8 mouse cellular contexts compared by ENCODE assay signal in the genomic region with DNA sequence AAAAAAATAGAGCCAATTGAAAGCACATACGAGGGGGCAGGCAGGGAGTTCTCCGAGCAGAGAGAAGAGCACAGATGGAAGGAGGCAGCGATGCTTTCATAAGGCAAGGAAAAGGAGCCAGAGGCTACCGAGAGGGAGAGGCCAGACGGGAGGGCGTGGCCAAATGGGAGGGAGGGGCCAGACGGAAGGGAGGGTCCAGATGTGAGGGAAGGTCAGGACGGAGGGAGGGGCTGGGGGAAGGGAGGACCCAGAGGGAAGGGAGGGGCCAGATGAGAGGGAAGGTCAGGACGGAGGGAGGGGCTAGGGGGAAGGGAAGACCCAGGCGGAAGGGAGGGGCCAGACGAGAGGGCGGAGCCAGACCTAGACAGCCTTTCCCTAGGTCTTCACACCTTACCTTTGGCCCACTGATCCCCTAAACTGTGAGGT. TPM values are rescaled to one million over a fixed set of nuclear protein-coding genes. Genes with fewer than 3 reads are reported as not detected.
A peak's percentile ranks its signal among the peaks of the same experiment; 100 is the strongest.
DNase-seq lines count a peak whose midpoint lies in the region; ATAC-seq lines count a peak whose summit lies in the region.

No protein-coding gene starts in this region.

- no peaks in the 10 kb centered on the region for H3K9me3 ChIP-seq in midbrain, embryonic 10.5 days (replicated peaks)
- H3K9me3 ChIP-seq in midbrain, embryonic 15.5 days: no peaks in the 10 kb centered on the region

- no peaks in the 10 kb centered on the region for H3K36me3 ChIP-seq in midbrain, embryonic 10.5 days
- H3K36me3 ChIP-seq in midbrain, embryonic 15.5 days (replicated peaks): no peaks in the 10 kb centered on the region

- DNase-seq in midbrain, embryonic 10.5 days (ENCODE audit: low spot score): peak; percentile 77
- DNase-seq in adrenal gland, postnatal 36 days: peak; percentile 58 to 85
- peak; percentile 76 for DNase-seq in gastrocnemius, postnatal 14 days
- DNase-seq in kidney, postnatal 10 days: peak; percentile 81
- DNase-seq in testis, postnatal 10 days (ENCODE audit: low spot score): peak; percentile 89
- no peak for DNase-seq in T-cell, adult 2 months (ENCODE audit: low spot score)

- 0 out of 2 replicates have a peak, but pooled peaks cover 4% of the 10 kb centered on the region for H3K27me3 ChIP-seq in midbrain, embryonic 10.5 days (ENCODE audit: low read depth, poor library complexity, severe bottlenecking)
- no peaks in the 10 kb centered on the region for H3K27me3 ChIP-seq in midbrain, embryonic 15.5 days (replicated peaks)

- H3K9ac ChIP-seq in midbrain, embryonic 15.5 days: no peak overlapping the region

- H3K4me1 ChIP-seq in midbrain, embryonic 10.5 days: peaks cover 31% of the 10 kb centered on the region
- H3K4me1 ChIP-seq in midbrain, embryonic 15.5 days: peaks cover 9% of the 10 kb centered on the region

- H3K4me3 ChIP-seq in midbrain, embryonic 10.5 days: peak overlapping the region; percentile 30
- no peak overlapping the region for H3K4me3 ChIP-seq in midbrain, embryonic 15.5 days

- H3K27ac ChIP-seq in midbrain, embryonic 10.5 days (replicated peaks): no peak overlapping the region
- H3K27ac ChIP-seq in midbrain, embryonic 15.5 days: no peak overlapping the region

- no peak for ATAC-seq in midbrain, embryonic 15.5 days (replicated peaks)
- ATAC-seq in megakaryocyte progenitor cell, adult 5-6 weeks (replicated peaks; ENCODE audit: poor library complexity): peak; percentile 74

- H3K4me2 ChIP-seq in midbrain, embryonic 15.5 days: no peak overlapping the region

- 9% methylated on average over 12 of the region's 12 CpGs for WGBS in midbrain, embryonic 10.5 days
- WGBS in midbrain, embryonic 15.5 days: 4% methylated on average over 12 of the region's 12 CpGs

- intact Hi-C loops in gastrocnemius, postnatal 14 days (cut with DNase I; ENCODE audit: low total_unique reads): loop anchor here (5.0 kb wide), 2 partner anchors 45 to 90 kb away; no protein-coding TSS in a partner anchor

RNA-seq across cellular contexts. Expression of a gene that starts 18.3 kb away (rescaled TPM):
- 41.5 and 57.6 TPM in 2 replicates for polyA plus RNA-seq in midbrain, embryonic 10.5 days (2016; fragmentation: Nextera tagmentation; extraction: Ambion mirVana)
- polyA plus RNA-seq in midbrain, embryonic 15.5 days (2015; fragmentation: Nextera tagmentation; extraction: Ambion mirVana): 85.4 and 92.2 TPM in 2 replicates
- 100 to 1,000 TPM in 1 of 2 experiments, 10 to 100 TPM in 1; 99.3 to 119 TPM for total RNA-seq in adrenal gland, postnatal 36 days (2021)
- 10 to 100 TPM; 79.2 to 83.9 TPM for total RNA-seq in gastrocnemius, postnatal 14 days (2021)
- 37.5 and 37.8 TPM in 2 replicates for total RNA-seq in megakaryocyte progenitor cell, adult 5-6 weeks (2015)
- 16.6 and 18.2 TPM in 2 replicates for total RNA-seq in megakaryocyte progenitor cell, adult 5-6 weeks (2017)

RNA-seq across cellular contexts. Expression of a gene that starts 37.3 kb away (rescaled TPM):
- 7.1 and 7.8 TPM in 2 replicates for polyA plus RNA-seq in midbrain, embryonic 10.5 days (2016; fragmentation: Nextera tagmentation; extraction: Ambion mirVana)
- 25.7 and 26.7 TPM in 2 replicates for polyA plus RNA-seq in midbrain, embryonic 15.5 days (2015; fragmentation: Nextera tagmentation; extraction: Ambion mirVana)
- 1 to 10 TPM; 3.5 to 5.3 TPM for total RNA-seq in adrenal gland, postnatal 36 days (2021)
- 100 to 1,000 TPM in 1 of 2 experiments, 10 to 100 TPM in 1; 87.5 to 102 TPM for total RNA-seq in gastrocnemius, postnatal 14 days (2021)
- total RNA-seq in megakaryocyte progenitor cell, adult 5-6 weeks (2015): 1.4 TPM in 2 replicates
- 0.54 and 2.5 TPM in 2 replicates for total RNA-seq in megakaryocyte progenitor cell, adult 5-6 weeks (2017)

RNA-seq across cellular contexts. Expression of a gene that starts 47.9 kb away (rescaled TPM):
- 1.3 and 1.6 TPM in 2 replicates for polyA plus RNA-seq in midbrain, embryonic 10.5 days (2016; fragmentation: Nextera tagmentation; extraction: Ambion mirVana)
- 0.65 and 0.80 TPM in 2 replicates for polyA plus RNA-seq in midbrain, embryonic 15.5 days (2015; fragmentation: Nextera tagmentation; extraction: Ambion mirVana)
- 1 to 10 TPM in 1 of 2 experiments, under 1 TPM in 1; 0.89 to 4.2 TPM for total RNA-seq in adrenal gland, postnatal 36 days (2021)
- 10 to 100 TPM in 1 of 2 experiments, 1 to 10 TPM in 1; 9.5 to 20.5 TPM for total RNA-seq in gastrocnemius, postnatal 14 days (2021)
- 8.9 and 11.9 TPM in 2 replicates for total RNA-seq in megakaryocyte progenitor cell, adult 5-6 weeks (2015)
- 7.5 and 10.8 TPM in 2 replicates for total RNA-seq in megakaryocyte progenitor cell, adult 5-6 weeks (2017)

Comparison
In these comparisons a context has a peak if more than half of its experiments do, and no peak if none do; other contexts are left out.
1. RNA of a gene that starts 37.3 kb away (total RNA-seq): 87.5 to 102 TPM in gastrocnemius, postnatal 14 days; 3.5 to 5.3 TPM in adrenal gland, postnatal 36 days and 0.54 to 2.5 TPM in megakaryocyte progenitor cell, adult 5-6 weeks; every median in the first group is over 10 times any median in the second.